Mouse (Mus musculus) bone marrow, adult 2 months (tissue): ENCODE results near the gene Arfgef3. TPM values are rescaled to one million over a fixed set of nuclear protein-coding genes. Genes with fewer than 3 reads are reported as not detected.

ENCODE experiments used
- H3K27ac ChIP-seq: fragments of 200-500 bp; 2 replicates; pipeline ENCODE4 v1.5.1; 2012; ENCODE audit warnings: low read depth, mild to moderate bottlenecking, control low read depth, inconsistent platforms, low read length; ENCODE audit not compliant: control insufficient read depth, poor library complexity, insufficient read depth
- H3K4me1 ChIP-seq: fragments of 200-500 bp; 2 replicates; pipeline ENCODE4 v1.6.1; 2011; ENCODE audit warnings: low read length; ENCODE audit not compliant: control insufficient read depth, insufficient read depth
- H3K4me3 ChIP-seq: fragments of 200-500 bp; replicated peaks from 2 replicates; pipeline ENCODE3; 2011; ENCODE audit warnings: mild to moderate bottlenecking, low read depth, low read length, control low read depth; ENCODE audit not compliant: control insufficient read depth
- CTCF ChIP-seq: fragments of 200-500 bp; IDR thresholded peaks from 2 replicates; pipeline ENCODE4 v1.5.1; 2011; ENCODE audit warnings: low read length, control low read depth; ENCODE audit not compliant: control insufficient read depth, insufficient read depth
- POLR2A ChIP-seq: fragments of 200-500 bp; IDR thresholded peaks from 2 replicates; pipeline ENCODE4 v1.6.1; 2011; ENCODE audit warnings: low read depth, mild to moderate bottlenecking, control low read depth, low read length, borderline replicate concordance; ENCODE audit not compliant: control insufficient read depth
- WGBS: fragments of 180-500 bp; shearing (Covaris S2); methylation state at CpG from one replicate; pipeline ENCODE4 v1.1.7; 2018; 5-methylcytosine and 5-hydroxymethylcytosine counted together
- polyA plus RNA-seq: library from polyadenylated mRNA; stranded (reverse); fragments of >200 nt; gene quantifications from 2 replicates; pipeline ENCODE4 v1.2.4, GENCODE M21; 2011; ENCODE audit warnings: low replicate concordance; ENCODE audit not compliant: missing spikeins, insufficient read depth, insufficient read length

Arfgef3 gene
- polyA plus RNA-seq, 1 experiment, result 0.25 TPM

DNA sequence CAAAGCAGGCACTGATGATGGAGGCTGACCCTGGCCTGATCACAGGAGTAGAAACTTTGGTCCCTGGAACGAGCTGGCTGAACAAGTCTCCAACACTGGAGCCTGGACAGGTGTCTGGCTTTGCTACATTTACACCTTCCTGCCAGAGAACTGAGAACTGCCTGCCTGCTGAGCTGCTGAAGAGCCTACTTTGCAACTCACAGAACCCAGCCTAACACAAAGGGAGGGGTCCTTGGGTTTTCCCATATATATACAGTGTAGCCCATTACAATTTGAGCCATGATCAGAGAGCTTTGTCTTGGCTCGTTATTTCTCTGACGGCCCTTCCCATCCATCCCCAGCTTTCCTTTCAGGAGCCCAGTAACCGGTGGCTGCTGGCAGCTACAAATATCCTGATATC, 6.3 kb upstream of the Arfgef3 start:
- Histone ChIP-seq H3K4me1 (no peaks in the 10 kb centered on the region), H3K4me3 (no peak overlapping the region), H3K27ac (no peak overlapping the region)
- 78% methylated on average over 4 of the region's 4 CpGs for WGBS
- TF ChIP-seq CTCF, result no peak
- TF ChIP-seq POLR2A, result no peak

DNA sequence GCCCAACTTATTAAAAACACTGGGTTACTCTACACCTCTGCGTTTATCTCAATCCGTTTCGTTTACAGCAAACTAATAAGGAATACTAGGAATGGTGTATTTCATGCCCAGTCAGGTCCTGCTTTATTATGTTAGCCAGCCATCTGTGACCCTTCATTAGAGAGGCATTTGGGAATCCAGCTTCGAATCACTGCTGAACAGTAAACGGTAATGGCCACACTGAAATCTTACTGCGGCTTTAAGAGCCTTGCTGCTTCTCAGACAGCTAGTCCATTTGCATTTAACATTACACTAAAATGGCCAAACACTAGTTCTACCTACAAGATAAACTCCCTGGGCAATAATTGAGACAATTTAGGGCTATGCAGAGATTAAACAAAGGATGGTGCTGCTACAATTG, 1.7 kb downstream of the Arfgef3 start:
- TF ChIP-seq CTCF (no peak), POLR2A (no peak)
- no peak overlapping the region for H3K4me3 ChIP-seq
- 88% methylated on average over 6 of the region's 6 CpGs for WGBS
- H3K27ac ChIP-seq, result no peak overlapping the region
- no peaks in the 10 kb centered on the region for H3K4me1 ChIP-seq

DNA sequence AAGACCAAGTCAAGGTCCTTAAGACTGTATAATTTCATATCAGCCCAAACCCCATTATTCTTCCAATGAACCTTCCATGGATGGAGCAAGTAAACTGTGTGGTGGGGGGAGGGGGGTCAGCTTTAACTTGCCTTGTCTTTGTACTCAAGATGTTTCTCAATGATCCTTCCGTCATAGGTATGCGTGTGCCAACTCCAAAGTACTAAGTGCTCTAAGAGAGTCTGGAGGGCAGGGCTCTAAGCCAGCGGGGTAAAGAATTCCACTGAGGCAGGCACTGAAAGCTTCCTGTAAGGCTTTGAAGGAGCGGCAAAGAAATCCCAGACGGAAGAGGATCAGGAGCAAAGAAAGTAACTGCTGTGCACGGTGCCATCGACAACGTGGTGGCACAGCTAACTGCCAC, 2.7 kb downstream of the Arfgef3 start:
- no peaks in the 10 kb centered on the region for H3K4me1 ChIP-seq
- WGBS, result 89% methylated on average over 8 of the region's 8 CpGs
- no peak overlapping the region for H3K4me3 ChIP-seq
- no peak overlapping the region for H3K27ac ChIP-seq
- TF ChIP-seq POLR2A, result no peak
- TF ChIP-seq CTCF, result no peak

DNA sequence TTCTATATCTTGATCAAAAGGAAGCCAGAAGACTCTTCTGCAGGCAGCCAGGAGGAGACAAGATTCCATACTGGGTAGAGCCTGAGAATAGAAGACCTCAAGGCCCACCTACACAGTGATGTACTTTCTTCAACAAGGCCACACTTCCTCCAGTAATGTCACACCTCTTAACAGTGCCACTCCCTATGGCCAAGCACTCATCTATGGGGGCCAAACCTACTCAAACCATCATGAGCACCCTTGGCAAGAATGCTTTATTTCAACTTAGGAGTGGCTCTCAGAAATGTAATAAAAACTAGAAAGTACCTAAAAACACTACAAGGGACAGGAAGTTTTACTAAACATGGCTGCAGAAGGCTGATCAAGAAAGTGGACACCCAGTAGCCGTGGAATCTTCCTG, 15.2 kb downstream of the Arfgef3 start:
- 82% methylated on average over 1 of the region's 1 CpGs for WGBS
- Histone ChIP-seq H3K4me1 (no peaks in the 10 kb centered on the region), H3K4me3 (no peak overlapping the region), H3K27ac (no peak overlapping the region)
- TF ChIP-seq CTCF, result no peak
- no peak for TF ChIP-seq POLR2A

DNA sequence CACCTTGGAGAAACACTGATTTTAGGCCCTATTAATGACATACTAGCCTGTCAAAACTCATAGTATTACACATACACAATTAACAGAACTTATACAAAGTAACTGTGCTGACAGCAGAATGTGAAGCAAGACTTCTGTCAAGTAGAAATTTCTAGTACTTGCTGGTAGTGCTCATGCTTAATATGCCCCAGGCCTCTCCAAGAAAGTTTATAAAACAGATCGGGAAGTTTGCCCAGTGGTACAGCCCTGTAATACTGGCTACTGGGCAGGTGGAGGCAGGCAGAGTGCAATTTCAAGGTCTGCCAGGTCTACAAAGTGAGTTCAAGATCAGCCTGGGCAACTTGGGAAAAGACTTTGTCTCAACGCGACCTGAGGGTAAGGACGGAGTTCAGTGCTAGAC, 32.3 kb downstream of the Arfgef3 start:
- Histone ChIP-seq H3K4me1 (no peaks in the 10 kb centered on the region), H3K4me3 (no peak overlapping the region), H3K27ac (no peak overlapping the region)
- WGBS, result 88% methylated on average over 4 of the region's 4 CpGs
- TF ChIP-seq POLR2A, result no peak
- no peak for TF ChIP-seq CTCF

DNA sequence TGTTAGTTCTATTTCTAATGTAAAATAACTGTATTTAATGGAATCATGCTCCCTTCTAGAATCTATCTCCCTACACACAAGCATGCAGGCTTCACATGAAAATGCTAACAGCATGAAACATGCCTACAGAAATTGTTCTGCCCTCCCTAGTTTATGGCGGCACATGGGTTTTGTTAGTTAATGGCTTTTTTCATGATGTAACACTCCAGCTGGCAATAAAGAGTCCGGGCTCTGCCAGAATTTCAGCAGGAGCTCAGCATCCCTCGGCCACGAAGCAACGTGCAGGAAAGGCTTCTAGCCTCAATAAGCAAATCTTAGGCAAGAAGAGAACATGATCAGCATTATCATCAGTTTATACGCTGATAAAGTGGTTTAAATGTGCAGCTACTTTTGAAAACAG, 32.8 kb downstream of the Arfgef3 start:
- Histone ChIP-seq H3K27ac (no peak overlapping the region), H3K4me3 (no peak overlapping the region), H3K4me1 (no peaks in the 10 kb centered on the region)
- WGBS, result 74% methylated on average over 6 of the region's 6 CpGs
- TF ChIP-seq CTCF (no peak), POLR2A (no peak)

DNA sequence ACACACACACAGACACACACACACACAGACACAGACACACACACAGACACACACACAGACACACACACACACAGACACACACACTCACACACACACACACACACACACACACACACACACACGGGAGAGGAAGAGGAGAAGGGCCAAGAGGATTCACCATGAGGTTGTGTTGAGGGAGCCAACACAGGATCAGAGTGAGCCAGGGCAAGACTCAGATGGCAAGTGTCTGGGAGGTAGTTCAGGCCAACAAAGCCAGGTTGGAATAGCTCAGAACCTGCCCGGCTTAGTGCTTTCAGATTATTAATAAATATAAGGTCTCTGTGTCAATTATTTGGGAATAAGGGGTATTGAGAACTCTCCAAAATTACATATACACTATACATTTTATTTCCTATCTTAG, 33.9 kb downstream of the Arfgef3 start:
- 76% methylated on average over 2 of the region's 2 CpGs for WGBS
- no peak for TF ChIP-seq CTCF
- TF ChIP-seq POLR2A, result no peak
- Histone ChIP-seq H3K4me3 (no peak overlapping the region), H3K27ac (no peak overlapping the region), H3K4me1 (no peaks in the 10 kb centered on the region)

DNA sequence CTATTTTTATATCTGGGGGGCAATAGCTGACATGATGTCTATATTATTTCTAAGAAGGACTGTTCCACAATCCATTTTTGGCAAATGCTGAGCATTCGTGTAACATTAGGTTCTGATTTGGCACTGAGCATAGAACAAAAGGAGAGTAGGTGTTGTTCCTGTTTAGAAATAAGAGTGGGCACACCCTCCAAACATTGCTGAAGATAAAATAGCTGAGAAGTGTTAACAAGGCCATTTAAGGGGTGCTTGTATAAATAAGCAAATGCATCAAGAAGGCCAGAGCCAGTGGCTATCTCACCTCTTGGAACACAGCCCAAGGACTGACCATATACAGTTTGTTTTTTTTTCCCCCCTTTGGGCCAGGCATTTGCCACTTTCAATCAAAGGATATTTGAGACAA, 35.1 kb downstream of the Arfgef3 start:
- Histone ChIP-seq H3K4me1 (no peaks in the 10 kb centered on the region), H3K27ac (no peak overlapping the region), H3K4me3 (no peak overlapping the region)
- TF ChIP-seq CTCF, result no peak
- TF ChIP-seq POLR2A, result no peak
- 82% methylated on average over 1 of the region's 1 CpGs for WGBS

DNA sequence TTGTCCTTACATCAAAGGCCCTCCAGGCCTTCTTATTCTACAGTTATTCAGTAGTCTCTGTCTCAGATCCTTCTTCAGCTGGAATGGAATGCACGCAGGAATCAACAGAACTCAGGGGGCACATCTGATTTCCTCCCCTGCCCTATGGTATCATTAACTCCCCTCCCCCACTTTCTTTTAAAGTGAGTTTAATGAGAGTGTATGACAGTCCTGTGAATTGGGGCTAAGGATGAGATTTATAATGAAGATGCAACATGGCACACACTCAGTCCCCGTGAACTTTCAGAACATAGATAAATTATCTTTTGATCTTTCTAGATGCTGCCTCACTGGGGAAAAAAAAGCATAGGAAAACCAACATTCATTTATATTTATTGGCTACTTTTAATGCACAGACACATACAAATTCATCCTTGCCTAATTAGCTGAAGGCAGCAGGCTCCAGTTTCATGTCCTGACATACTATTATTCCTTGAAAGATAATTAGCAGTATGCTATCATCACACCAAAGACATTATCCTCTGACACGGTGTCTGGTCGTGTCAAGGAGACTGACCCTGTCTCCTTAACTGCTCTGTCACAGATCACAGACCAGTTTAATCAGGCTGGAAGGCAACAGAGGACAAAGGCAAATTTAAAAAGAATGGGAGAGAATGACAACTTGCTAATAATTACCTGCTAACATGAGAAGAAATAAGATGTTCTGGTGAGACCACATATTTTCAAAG, 39.2 kb downstream of the Arfgef3 start:
- Histone ChIP-seq H3K4me3 (no peak overlapping the region), H3K4me1 (no peaks in the 10 kb centered on the region), H3K27ac (no peak overlapping the region)
- TF ChIP-seq POLR2A (no peak), CTCF (no peak)
- 81% methylated on average over 4 of the region's 4 CpGs for WGBS
